Mouse (Mus musculus) testis, adult 2 months (tissue): Measurements from ENCODE around the gene Lmod1.

Experiments used
- CTCF ChIP-seq: fragments of 200-500 bp; IDR thresholded peaks from 2 replicates; pipeline ENCODE4 v1.5.1; 2012; ENCODE audit warnings: low read depth, mild to moderate bottlenecking, inconsistent platforms, low read length, moderate library complexity; ENCODE audit not compliant: control insufficient read depth, insufficient read depth, insufficient replicate concordance
- POLR2A ChIP-seq: fragments of 200-500 bp; IDR thresholded peaks from 2 replicates; pipeline ENCODE4 v1.6.1; 2012; ENCODE audit warnings: low read depth, mild to moderate bottlenecking, inconsistent platforms, low read length, moderate library complexity; ENCODE audit not compliant: control insufficient read depth

DNA sequence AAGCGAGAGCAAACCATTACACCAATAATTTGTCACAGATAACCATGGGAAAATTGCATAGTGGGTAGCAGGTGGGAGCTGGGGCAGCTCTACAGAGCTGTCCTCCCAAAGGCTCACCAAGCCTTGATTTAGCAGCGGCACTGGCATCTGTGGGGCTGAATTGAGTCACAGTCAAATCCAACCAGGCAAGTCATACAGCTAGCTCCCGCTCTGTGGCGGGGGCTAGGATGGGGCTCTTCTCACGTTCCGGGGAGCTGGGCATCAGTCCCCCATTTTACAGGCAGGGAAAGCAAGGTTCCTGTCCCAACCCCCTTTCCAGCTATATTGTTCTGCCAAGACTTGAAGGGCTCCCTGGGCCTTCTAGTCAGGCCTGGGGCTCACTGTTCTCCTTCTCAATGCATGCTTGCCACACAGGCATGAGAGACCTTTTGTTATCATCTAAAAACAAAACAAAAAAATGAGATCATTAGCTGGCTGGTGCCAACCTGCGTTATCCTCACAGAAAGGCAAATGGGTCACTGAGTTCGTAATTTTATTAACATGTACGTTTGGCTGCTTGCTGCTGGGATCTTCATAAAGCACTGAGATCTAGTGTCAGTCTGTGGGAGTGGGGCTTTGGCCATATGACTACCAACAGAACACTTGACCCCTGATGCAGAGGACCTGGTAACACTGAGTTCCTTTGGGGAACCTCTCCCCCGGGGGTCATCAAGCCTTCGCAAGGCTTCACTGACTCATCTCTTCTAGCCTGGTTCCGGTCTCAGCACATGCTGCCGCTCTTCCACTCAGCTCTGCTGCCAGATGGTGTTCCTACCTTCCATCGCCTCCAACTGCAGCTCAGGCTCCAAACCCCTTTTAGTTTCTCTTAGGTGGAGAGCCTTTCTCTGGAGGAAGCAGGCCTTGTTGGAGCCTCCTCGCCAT is 55.7 kb downstream of the Lmod1 start:
- no peak for TF ChIP-seq CTCF
- no peak for TF ChIP-seq POLR2A
